Mouse (Mus musculus) C2C12 (cell line): ENCODE results near the gene Zfp692. TPM values are rescaled to one million over a fixed set of nuclear protein-coding genes. Genes with fewer than 3 reads are reported as not detected.

ENCODE experiments used
- H3K27me3 ChIP-seq: one replicate; pipeline ENCODE4 v1.6.1; 2011; ENCODE audit not compliant: control insufficient read depth, insufficient read depth, insufficient read length
- H3K36me3 ChIP-seq: one replicate; pipeline ENCODE4 v1.6.1; 2011; ENCODE audit not compliant: control insufficient read depth, insufficient read depth
- H3K4me3 ChIP-seq: one replicate; pipeline ENCODE4 v1.5.1; 2011; ENCODE audit warnings: mild to moderate bottlenecking, control low read depth; ENCODE audit not compliant: poor library complexity, insufficient read depth, severe bottlenecking
- H3K79me2 ChIP-seq: one replicate; pipeline ENCODE4 v1.6.1; 2011; ENCODE audit not compliant: control insufficient read depth, insufficient read depth
- H3K79me3 ChIP-seq: one replicate; pipeline ENCODE4 v1.6.1; 2011; ENCODE audit warnings: low read depth, control low read depth
- H3ac ChIP-seq: one replicate; pipeline ENCODE3; 2011; ENCODE audit warnings: low read depth; ENCODE audit not compliant: control insufficient read depth, insufficient read length
- CEBPB ChIP-seq: IDR thresholded peaks from one replicate; pipeline ENCODE4 v1.6.1; 2011; ENCODE audit warnings: low read depth, mild to moderate bottlenecking, control low read depth, moderate library complexity
- CTCF ChIP-seq: IDR thresholded peaks from one replicate; pipeline ENCODE4 v1.5.1; 2011; ENCODE audit not compliant: control insufficient read depth, insufficient read depth, insufficient read length
- FOSL1 ChIP-seq: IDR thresholded peaks from one replicate; pipeline ENCODE4 v1.8.0; 2011; ENCODE audit warnings: mild to moderate bottlenecking, low read length; ENCODE audit not compliant: poor library complexity, insufficient read depth, severe bottlenecking
- MAX ChIP-seq: IDR thresholded peaks from one replicate; pipeline ENCODE4 v1.6.1; 2011; ENCODE audit warnings: mild to moderate bottlenecking, control low read depth
- MYOD1 ChIP-seq: IDR thresholded peaks from one replicate; pipeline ENCODE4 v1.6.1; 2011; ENCODE audit warnings: low read depth; ENCODE audit not compliant: control insufficient read depth, insufficient read length
- MYOG ChIP-seq: IDR thresholded peaks from one replicate; pipeline ENCODE4 v1.6.1; 2011; ENCODE audit not compliant: control insufficient read depth, insufficient read length; ENCODE audit errors: extremely low read depth
- USF1 ChIP-seq: IDR thresholded peaks from one replicate; pipeline ENCODE4 v1.6.1; 2011; ENCODE audit warnings: low read depth, mild to moderate bottlenecking, control low read depth, moderate library complexity
- polyA plus RNA-seq: library from polyadenylated mRNA; unstranded; fragments of >200 nt; fragmentation: generic; extraction: Trizol; gene quantifications from one replicate; pipeline ENCODE4 v1.2.1, GENCODE M21; 2012; ENCODE audit warnings: missing spikeins

Zfp692 gene
- polyA plus RNA-seq, 1 experiment, result 6.8 TPM

DNA sequence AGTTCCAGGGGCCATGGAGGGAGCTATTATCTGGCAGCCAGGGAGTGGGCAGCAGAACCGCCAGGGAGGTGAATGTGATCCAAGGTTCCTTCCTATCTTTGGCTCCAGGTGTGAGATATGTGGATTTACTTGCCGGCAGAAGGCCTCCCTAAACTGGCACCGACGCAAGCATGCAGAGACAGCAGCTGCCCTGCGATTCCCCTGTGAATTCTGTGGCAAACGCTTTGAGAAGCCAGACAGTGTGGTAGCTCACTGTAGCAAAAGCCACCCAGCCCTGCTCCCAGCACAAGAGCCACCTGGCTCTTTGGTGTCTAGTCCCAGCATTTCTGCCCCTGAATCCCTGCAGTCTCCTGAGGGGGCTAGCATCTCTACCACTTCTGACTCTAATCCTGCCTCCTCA is 7.2 kb downstream of the Zfp692 start:
- no peaks in the 10 kb centered on the region for H3K27me3 ChIP-seq
- no peaks in the 10 kb centered on the region for H3K79me3 ChIP-seq
- H3K4me3 ChIP-seq, result no peak overlapping the region
- no peaks in the 10 kb centered on the region for H3K79me2 ChIP-seq
- TF ChIP-seq USF1, result no peak
- TF ChIP-seq MAX, result no peak
- TF ChIP-seq CTCF, result no peak
- TF ChIP-seq MYOG, result no peak
- no peak for TF ChIP-seq CEBPB
- peaks cover 67% of the 10 kb centered on the region for H3K36me3 ChIP-seq
- H3ac ChIP-seq, result no peak overlapping the region

DNA sequence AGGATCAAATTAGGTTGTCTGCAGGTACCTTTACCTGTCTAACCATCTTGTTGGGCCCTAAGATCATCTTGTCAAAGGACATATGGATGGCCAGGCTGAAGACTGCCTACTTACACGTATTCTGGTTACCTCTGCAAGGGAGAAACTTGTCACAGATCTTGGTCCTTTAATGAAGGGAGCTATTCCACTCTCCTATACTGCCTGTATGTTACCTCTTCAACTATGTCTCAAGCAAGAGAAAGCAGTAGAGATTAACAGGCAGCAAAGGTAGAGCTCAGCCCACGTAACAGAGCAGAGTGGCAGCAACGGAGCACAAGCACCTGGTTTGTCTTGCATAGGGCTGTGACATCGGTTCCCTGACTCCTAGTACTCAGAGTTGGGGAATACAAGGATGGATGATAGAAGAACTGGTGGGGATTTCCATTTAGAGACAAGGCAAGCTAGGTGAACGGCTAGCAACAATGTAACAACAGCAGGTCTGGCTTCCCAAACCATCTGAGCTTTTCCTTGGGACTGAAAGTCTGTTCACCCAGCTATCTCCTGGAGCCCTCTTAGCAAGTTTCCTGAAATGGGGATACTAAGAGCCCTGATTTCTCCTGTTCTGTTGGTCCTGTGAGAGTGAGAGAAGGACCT is 8.8 kb downstream of the Zfp692 start:
- Histone ChIP-seq H3ac (no peak overlapping the region), H3K4me3 (no peak overlapping the region), H3K27me3 (no peaks in the 10 kb centered on the region), H3K36me3 (peaks cover 74% of the 10 kb centered on the region), H3K79me3 (peaks cover 2% of the 10 kb centered on the region), H3K79me2 (peaks cover 7% of the 10 kb centered on the region)
- TF ChIP-seq FOSL1, result no peak
- no peak for TF ChIP-seq MYOD1
- TF ChIP-seq MAX, result no peak
- no peak for TF ChIP-seq MYOG
- TF ChIP-seq CTCF, result no peak
- no peak for TF ChIP-seq CEBPB
- TF ChIP-seq USF1, result no peak

DNA sequence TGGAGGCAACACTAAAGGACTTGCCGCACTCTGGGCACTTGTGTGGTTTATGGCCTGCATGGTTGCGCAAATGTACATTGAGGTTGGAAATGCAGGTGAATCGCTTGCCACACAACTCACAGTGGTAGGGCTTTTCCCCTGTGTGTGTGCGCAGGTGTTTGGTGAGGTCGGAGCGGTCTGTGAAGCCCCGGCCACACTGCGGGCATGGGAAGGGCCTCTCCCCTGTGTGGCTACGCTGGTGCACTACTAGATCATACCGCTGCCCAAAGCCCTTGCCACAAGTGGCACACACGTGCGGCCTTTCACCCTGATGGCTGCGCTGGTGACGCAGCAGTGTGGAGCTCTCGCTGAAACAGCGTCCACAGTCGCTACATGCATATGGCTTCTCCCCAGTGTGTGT is 9.5 kb downstream of the Zfp692 start:
- Histone ChIP-seq H3K79me3 (peaks cover 3% of the 10 kb centered on the region), H3K79me2 (peaks cover 13% of the 10 kb centered on the region), H3K4me3 (no peak overlapping the region), H3K27me3 (no peaks in the 10 kb centered on the region), H3ac (no peak overlapping the region), H3K36me3 (peaks cover 69% of the 10 kb centered on the region)
- TF ChIP-seq USF1, result no peak
- TF ChIP-seq MAX, result no peak

- peaks cover 69% of the 10 kb centered on the region for H3K36me3 ChIP-seq
- H3K79me2 ChIP-seq, result peaks cover 18% of the 10 kb centered on the region
- no peaks in the 10 kb centered on the region for H3K27me3 ChIP-seq
Observed at GRCm38 (mm10) chr11:58316768-58317390, 10.0 kb downstream of the Zfp692 start.

GRCm38 (mm10) chr11:58322824-58323569 is 16.1 kb downstream of the Zfp692 start:
- H3K79me2 ChIP-seq, result peaks cover 43% of the 10 kb centered on the region
- peak overlapping the region; percentile 50 for H3K4me3 ChIP-seq
- peaks cover 39% of the 10 kb centered on the region for H3K36me3 ChIP-seq
- TF ChIP-seq FOSL1, result no peak
- no peak for TF ChIP-seq CEBPB
- TF ChIP-seq MAX, result no peak
- TF ChIP-seq MYOG, result no peak
- no peak for TF ChIP-seq MYOD1
- no peak for TF ChIP-seq CTCF
- no peak for TF ChIP-seq USF1
- no peaks in the 10 kb centered on the region for H3K27me3 ChIP-seq
- H3ac ChIP-seq, result peak overlapping the region; percentile 78
- peaks cover 20% of the 10 kb centered on the region for H3K79me3 ChIP-seq

More at GRCm38 (mm10) chr11:58316768-58317390, 10.0 kb downstream of the Zfp692 start:
- no peak for TF ChIP-seq FOSL1
- TF ChIP-seq USF1, result no peak
- no peak for TF ChIP-seq CTCF
- no peak for TF ChIP-seq MYOG
- no peak for TF ChIP-seq MYOD1
- Histone ChIP-seq H3K4me3 (no peak overlapping the region), H3ac (no peak overlapping the region), H3K79me3 (peaks cover 7% of the 10 kb centered on the region)

DNA sequence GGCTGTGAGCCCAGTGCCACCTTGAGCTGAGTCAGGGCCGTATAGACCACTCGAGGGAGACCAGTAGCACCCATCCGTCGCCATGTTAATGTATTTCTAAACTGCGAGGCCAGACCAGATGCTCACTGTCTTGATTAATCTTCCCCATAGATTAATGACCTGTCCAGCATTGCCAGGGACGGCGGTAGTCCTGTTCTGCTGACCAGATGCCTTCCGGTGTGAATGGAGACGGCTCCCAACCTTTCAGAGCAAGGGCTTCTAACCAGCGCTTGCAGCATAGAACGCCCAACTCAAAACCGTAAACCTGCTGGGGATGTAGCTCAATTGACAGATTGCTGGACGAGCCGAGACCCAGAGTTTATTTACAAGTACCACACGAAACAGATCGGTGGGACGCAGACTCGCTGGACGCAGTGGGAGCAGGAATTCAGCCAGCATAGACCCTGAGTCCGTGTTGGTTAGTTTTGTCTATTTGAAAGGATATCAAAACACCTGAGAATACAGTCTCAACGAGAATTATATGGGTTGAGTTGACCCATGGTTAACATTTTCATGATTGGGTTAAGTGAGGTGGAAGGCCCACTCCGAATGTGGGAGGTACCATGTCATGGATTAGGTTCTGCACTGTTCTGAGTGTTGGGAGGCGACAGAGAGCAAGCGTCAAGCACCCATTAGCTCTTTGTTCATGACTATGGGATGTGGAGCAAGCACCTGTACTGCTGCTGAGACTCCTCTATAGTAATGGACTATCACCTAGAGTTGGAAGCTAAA is 16.9 kb downstream of the Zfp692 start:
- H3K36me3 ChIP-seq, result peaks cover 31% of the 10 kb centered on the region
- peaks cover 50% of the 10 kb centered on the region for H3K79me2 ChIP-seq
- TF ChIP-seq CEBPB (no peak), MAX (no peak), FOSL1 (no peak), MYOD1 (no peak), MYOG (no peak)
- peak overlapping the region; percentile 50 for H3K4me3 ChIP-seq
- H3K27me3 ChIP-seq, result no peaks in the 10 kb centered on the region
- H3K79me3 ChIP-seq, result peaks cover 27% of the 10 kb centered on the region
- peak overlapping the region; percentile 67 for H3ac ChIP-seq
